Mouse (Mus musculus) spleen, adult 2 months (tissue): Measurements from ENCODE around the gene Isg15. TPM values are rescaled to one million over a fixed set of nuclear protein-coding genes. Genes with fewer than 3 reads are reported as not detected.

ENCODE experiments used
- DNase-seq, 2 experiments: peaks; one replicate each; pipeline versions ENCODE4 v3.0.0 to v3.0.0-alpha.2; 2012 to 2021; ENCODE audit warnings: low spot score in 2 of 2, low read depth in 1 of 2
- H3K27ac ChIP-seq: fragments of 200-500 bp; 2 replicates; pipeline ENCODE4 v1.5.1; 2012; ENCODE audit warnings: low read length, inconsistent platforms; ENCODE audit not compliant: insufficient read depth
- H3K27me3 ChIP-seq: fragments of 200-500 bp; 2 replicates; pipeline ENCODE4 v1.6.1; 2012; ENCODE audit warnings: mild to moderate bottlenecking, moderate library complexity, low read length, inconsistent platforms; ENCODE audit not compliant: control insufficient read depth, insufficient read depth
- H3K36me3 ChIP-seq: fragments of 200-500 bp; 2 replicates; pipeline ENCODE4 v1.6.1; 2012; ENCODE audit warnings: mild to moderate bottlenecking, low read length, inconsistent platforms; ENCODE audit not compliant: control insufficient read depth, insufficient read depth
- H3K4me1 ChIP-seq: fragments of 200-500 bp; 2 replicates; pipeline ENCODE4 v1.6.1; 2011; ENCODE audit warnings: inconsistent platforms; ENCODE audit not compliant: control insufficient read depth, insufficient read depth, insufficient read length
- H3K4me3 ChIP-seq: fragments of 200-500 bp; 2 replicates; pipeline ENCODE4 v1.5.1; 2011; ENCODE audit warnings: mild to moderate bottlenecking, inconsistent platforms; ENCODE audit not compliant: insufficient read depth, insufficient read length; ENCODE audit errors: extremely low read depth
- CTCF ChIP-seq: fragments of 200-500 bp; IDR thresholded peaks from 2 replicates; pipeline ENCODE4 v1.5.1; 2011; ENCODE audit warnings: mild to moderate bottlenecking, inconsistent platforms; ENCODE audit not compliant: insufficient read depth, insufficient read length, insufficient replicate concordance; ENCODE audit errors: extremely low read depth
- POLR2A ChIP-seq: fragments of 200-500 bp; IDR thresholded peaks from 2 replicates; pipeline ENCODE4 v1.6.1; 2011; ENCODE audit warnings: low read depth, low read length, inconsistent platforms
- WGBS: fragments of 180-500 bp; shearing (Covaris S2); methylation state at CpG from one replicate; pipeline ENCODE4 v1.1.7; 2018; 5-methylcytosine and 5-hydroxymethylcytosine counted together
- polyA plus RNA-seq: library from polyadenylated mRNA; depleted of rRNA; stranded (reverse); fragments of >200 nt; gene quantifications from 2 replicates; pipeline ENCODE4 v1.2.3, GENCODE M21; 2012

Gene Isg15
- polyA plus RNA-seq, 1 experiment: 32.2 TPM

DNA sequence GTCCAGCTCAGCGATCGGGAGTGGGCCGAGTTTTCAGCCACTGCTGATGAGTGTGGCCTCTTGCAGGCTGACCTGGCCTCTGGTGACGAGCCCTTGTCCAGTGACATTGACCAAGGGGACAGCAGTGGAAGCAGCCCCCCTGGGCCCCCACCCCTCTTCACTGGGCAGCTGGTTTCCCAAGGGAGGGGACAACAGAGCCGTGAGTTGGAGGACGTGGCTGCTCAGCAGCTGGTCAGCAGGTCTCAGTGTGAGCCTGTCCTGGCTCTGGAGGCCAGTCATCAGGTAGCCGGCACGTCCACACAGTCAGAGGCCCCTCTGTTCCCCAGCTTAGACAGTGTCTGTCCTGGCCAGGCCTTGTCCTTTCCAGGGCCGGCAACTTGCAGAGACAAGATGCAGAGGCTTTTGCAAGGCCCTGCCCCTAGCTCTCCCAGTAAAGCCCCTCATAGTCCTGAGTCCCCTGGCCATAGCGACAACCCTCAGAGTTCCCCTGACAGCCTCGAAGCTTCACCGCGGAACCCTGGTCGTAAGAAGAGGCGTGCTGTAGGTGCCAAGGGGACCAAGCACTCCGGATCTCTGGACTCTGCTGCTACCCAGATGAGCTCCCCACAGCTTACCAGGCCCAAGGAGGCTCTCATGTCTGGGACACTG lies 16.5 kb upstream of the Isg15 start:
- Histone ChIP-seq H3K27me3 (no peaks in the 10 kb centered on the region), H3K36me3 (no peaks in the 10 kb centered on the region), H3K27ac (no peak overlapping the region), H3K4me3 (no peak overlapping the region), H3K4me1 (peaks cover 3% of the 10 kb centered on the region; the same call in 1 of the 2 replicates)
- WGBS: 92% methylated on average over 16 of the region's 16 CpGs
- no peak for DNase-seq
- TF ChIP-seq POLR2A (no peak), CTCF (no peak)

DNA sequence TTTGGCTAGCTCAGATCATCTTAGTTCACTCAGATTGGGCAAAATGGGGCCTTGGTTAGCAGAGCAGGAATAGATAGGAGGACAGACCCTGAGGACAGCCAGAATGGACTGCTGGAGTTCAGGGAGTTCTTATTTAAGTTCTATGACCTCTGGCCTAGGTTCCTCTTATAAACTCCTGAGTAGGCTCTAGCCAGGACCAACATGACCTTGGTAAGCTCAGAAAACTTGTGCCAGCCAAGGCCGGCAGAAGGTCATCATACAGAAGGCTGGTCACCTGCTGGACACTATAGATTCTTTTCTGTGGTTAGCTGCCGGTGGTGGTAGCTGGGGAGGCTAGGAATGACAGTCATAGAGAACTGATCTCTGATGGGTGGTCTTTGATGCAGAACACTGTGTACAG lies 15.6 kb upstream of the Isg15 start:
- Histone ChIP-seq H3K4me3 (no peak overlapping the region), H3K27ac (no peak overlapping the region), H3K4me1 (peaks cover 3% of the 10 kb centered on the region; the same call in 1 of the 2 replicates), H3K36me3 (no peaks in the 10 kb centered on the region), H3K27me3 (no peaks in the 10 kb centered on the region)
- TF ChIP-seq CTCF: no peak
- TF ChIP-seq POLR2A: no peak
- 88% methylated on average over 2 of the region's 2 CpGs for WGBS
- no peak for DNase-seq

DNA sequence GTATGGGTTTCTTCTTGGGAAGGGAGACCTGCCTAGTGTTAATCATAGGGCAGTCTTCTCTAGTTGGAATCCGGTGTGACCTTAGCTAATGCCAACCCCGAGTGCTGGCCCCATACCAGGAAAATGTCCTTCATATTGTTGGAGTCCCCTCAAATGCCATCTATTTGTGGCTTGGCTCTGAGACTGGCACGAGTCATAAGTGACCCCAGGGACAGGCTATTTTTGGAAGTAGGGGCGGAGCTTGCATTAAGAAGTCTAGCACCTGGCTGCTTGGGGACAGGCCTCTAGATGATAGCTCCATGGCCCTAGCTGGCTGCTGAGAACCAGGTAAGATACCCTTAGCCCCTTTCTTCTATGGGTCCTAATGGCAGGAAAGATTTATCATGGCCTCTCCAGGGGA lies 15.0 kb upstream of the Isg15 start, which contains the start of gene Perm1:
Perm1 (plus strand) TSS at position 220 of the 400 bp plus-strand sequence.
- H3K4me1 ChIP-seq: peaks cover 3% of the 10 kb centered on the region; the same call in 1 of the 2 replicates
- no peaks in the 10 kb centered on the region for H3K27me3 ChIP-seq
- no peak within 1 kb of the TSS for H3K27ac ChIP-seq
- TF ChIP-seq CTCF (no peak), POLR2A (no peak)
- no peaks in the 10 kb centered on the region for H3K36me3 ChIP-seq
- WGBS: 66% methylated on average over 4 of the region's 4 CpGs
- no peak for DNase-seq
- H3K4me3 ChIP-seq: no peak within 1 kb of the TSS

DNA sequence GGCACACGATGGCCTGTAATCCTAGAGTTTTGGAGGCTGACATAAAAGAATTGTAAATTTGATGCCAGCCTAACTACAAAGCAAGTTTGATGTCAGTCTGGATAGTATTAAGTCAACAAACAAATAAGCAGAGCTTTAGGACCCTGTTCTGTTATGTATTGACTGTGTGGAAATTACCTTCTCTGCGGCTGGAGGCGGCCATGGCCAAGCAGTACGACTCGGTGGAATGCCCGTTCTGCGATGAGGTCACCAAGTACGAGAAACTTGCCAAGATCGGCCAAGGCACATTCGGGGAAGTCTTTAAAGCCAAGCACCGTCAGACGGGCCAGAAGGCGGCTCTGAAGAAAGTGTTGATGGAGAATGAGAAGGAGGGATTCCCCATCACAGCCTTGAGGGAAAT lies 12.5 kb upstream of the Isg15 start:
- WGBS: 96% methylated on average over 13 of the region's 13 CpGs
- no peaks in the 10 kb centered on the region for H3K27me3 ChIP-seq
- H3K27ac ChIP-seq: no peak overlapping the region
- no peak overlapping the region for H3K4me3 ChIP-seq
- DNase-seq: no peak
- TF ChIP-seq CTCF (no peak), POLR2A (no peak)
- peaks cover 3% of the 10 kb centered on the region; the same call in 1 of the 2 replicates for H3K4me1 ChIP-seq
- H3K36me3 ChIP-seq: no peaks in the 10 kb centered on the region

DNA sequence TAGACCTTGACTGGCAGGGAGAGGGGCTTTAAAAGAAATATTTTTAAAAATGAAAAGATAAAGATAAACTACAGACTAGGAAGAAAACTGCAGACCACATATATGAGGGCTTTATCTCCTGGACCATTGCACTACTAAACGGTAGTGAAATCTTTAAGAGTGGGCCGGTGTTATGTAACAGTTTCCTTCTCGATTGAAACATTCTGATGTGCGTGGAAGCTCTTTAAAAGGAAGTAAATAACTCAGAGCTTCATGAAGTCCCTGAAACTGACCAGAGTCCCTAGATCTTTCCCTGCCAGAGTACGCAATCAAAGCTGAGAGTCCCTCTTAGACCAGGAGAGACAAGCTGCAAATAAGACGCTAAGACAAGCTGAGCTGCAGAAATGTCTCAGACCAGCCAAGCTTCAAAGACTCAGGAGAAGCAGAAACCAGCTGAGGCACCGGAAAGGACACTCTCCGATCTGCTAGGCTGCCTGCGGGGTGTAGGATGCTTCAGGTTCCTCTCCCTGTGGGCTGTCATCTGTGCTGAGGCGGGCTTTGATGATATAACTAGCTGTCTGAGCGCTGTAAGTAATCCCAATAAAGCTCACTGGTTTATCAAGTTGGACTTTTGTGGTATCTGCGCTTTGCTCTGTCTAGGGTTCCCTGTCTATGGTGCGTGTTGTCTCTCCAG lies 9.5 kb upstream of the Isg15 start:
- H3K27ac ChIP-seq: no peak overlapping the region
- no peaks in the 10 kb centered on the region for H3K36me3 ChIP-seq
- TF ChIP-seq POLR2A (no peak), CTCF (no peak)
- H3K4me3 ChIP-seq: no peak overlapping the region
- H3K4me1 ChIP-seq: no peaks in the 10 kb centered on the region; the same call in 1 of the 2 replicates
- 61% methylated on average over 13 of the region's 13 CpGs for WGBS
- no peaks in the 10 kb centered on the region for H3K27me3 ChIP-seq
- no peak for DNase-seq

DNA sequence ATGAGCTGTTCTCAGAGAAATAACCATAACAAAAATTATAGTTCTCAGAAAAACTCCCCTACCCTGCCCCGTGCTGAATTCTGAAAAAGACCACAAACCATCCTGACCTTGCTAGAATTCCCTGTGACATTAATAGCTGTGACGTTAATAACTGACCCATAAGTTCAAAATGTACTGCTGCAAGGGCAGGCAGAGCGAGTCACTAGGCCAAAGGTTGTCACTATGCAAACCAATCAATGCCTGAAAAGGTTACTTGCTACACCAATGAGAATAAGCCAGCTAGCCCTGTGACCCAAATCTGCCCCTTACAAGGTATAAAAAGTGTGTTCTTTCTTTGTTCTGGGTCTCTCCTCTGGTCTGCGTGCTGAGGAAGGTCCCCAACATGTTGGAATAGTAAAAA lies 8.3 kb upstream of the Isg15 start:
- DNase-seq: no peak
- no peak overlapping the region for H3K4me3 ChIP-seq
- TF ChIP-seq POLR2A (no peak), CTCF (no peak)
- H3K36me3 ChIP-seq: no peaks in the 10 kb centered on the region
- H3K27ac ChIP-seq: no peak overlapping the region
- WGBS: 92% methylated on average over 4 of the region's 4 CpGs
- no peaks in the 10 kb centered on the region for H3K27me3 ChIP-seq
- H3K4me1 ChIP-seq: no peaks in the 10 kb centered on the region; the same call in 1 of the 2 replicates
